Mouse (Mus musculus): ENCODE data around the gene St14.

Gene St14

GRCm38 (mm10) chr9:31126079-31126478 is 5.6 kb downstream of the St14 start:
- DNase-seq (ENCODE audit: low spot score in 2 of 2) = no peak

DNA sequence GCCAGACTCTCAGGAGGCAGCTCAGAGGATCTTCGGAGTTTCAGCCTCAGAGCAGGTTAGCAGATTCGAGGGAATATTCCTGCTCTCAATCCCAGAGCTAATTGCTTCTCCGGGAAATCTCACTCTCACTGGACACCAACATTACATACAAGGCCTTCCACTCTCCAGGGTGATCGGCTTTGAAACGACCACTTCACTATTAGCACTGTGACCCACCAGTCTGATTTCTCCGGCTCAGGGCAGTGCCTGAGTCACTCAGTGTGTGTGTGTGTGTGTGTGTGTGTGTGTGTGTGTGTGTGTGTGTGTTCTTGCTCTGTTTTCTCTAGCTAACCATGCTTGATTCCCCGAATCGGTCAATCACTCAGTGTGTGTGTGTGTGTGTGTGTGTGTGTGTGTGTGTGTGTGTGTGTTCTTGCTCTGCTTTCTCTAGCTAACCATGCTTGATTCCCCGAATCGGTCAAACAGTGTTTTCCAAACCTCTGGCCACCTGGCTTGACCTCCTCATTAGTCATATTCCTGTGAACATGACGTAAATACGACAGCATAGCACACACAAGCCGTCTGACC is 9.1 kb downstream of the St14 start:
- no peak for DNase-seq (ENCODE audit: low spot score in 2 of 2)

GRCm38 (mm10) chr9:31120533-31120915 is 11.1 kb downstream of the St14 start:
- no peak for DNase-seq (ENCODE audit: low spot score in 2 of 2)

- no peak for DNase-seq (ENCODE audit: low spot score in 2 of 2)
Observed at GRCm38 (mm10) chr9:31119882-31120532, 11.6 kb downstream of the St14 start.

- no peak for DNase-seq (ENCODE audit: low spot score in 2 of 2)
Observed at GRCm38 (mm10) chr9:31119405-31119804, 12.2 kb downstream of the St14 start.

- DNase-seq (ENCODE audit: low spot score in 2 of 2) = no peak
Observed at GRCm38 (mm10) chr9:31118520-31119298, 12.9 kb downstream of the St14 start.

DNA sequence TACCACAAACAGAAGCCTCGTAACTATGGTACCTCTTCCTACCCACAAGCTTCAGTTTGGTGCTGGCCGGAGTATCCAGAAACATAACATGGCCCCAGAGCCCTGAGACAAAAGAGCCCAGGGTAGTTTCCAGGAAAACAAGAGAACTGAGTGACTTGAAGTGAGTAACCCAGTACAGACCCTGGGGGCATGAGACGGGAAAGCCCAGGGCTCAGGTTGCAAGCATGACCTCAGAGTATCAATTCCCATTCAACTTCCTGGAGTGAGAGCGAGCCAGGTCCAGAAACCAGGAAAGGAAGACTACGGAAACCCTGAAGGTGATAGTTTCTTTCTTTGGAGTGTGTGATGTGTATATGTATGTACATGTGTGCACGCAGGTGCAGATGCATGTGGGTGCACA is 14.2 kb downstream of the St14 start:
- no peak for DNase-seq (ENCODE audit: low spot score in 2 of 2)

- DNase-seq (ENCODE audit: low spot score in 2 of 2) = no peak
Observed at GRCm38 (mm10) chr9:31117088-31117487, 14.6 kb downstream of the St14 start.

GRCm38 (mm10) chr9:31115586-31115985 is 16.1 kb downstream of the St14 start:
- no peak for DNase-seq (ENCODE audit: low spot score in 2 of 2)

DNA sequence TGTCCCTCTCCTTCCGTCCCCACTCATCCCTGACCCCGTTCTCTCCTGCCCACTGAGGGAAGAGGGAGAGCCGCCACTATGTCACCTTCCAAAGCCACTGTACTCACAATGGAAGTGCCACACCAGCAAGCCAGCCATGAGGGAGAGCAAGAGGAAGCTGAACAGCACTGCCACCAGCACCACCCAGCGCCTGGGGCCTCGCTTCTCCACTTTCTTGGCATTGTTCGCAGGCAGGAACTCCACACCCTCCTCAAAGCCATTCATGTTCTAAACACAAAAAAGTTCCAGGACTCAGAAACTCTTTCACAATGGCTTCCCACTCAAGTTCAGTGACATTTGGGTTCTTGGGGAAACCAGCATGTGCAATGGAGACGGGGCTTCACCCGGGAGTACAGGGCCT is 23.2 kb downstream of the St14 start:
- no peak for DNase-seq (ENCODE audit: low spot score in 2 of 2)

GRCm38 (mm10) chr9:31098118-31098517 is 33.5 kb downstream of the St14 start:
- DNase-seq (ENCODE audit: low spot score in 2 of 2) = no peak

DNA sequence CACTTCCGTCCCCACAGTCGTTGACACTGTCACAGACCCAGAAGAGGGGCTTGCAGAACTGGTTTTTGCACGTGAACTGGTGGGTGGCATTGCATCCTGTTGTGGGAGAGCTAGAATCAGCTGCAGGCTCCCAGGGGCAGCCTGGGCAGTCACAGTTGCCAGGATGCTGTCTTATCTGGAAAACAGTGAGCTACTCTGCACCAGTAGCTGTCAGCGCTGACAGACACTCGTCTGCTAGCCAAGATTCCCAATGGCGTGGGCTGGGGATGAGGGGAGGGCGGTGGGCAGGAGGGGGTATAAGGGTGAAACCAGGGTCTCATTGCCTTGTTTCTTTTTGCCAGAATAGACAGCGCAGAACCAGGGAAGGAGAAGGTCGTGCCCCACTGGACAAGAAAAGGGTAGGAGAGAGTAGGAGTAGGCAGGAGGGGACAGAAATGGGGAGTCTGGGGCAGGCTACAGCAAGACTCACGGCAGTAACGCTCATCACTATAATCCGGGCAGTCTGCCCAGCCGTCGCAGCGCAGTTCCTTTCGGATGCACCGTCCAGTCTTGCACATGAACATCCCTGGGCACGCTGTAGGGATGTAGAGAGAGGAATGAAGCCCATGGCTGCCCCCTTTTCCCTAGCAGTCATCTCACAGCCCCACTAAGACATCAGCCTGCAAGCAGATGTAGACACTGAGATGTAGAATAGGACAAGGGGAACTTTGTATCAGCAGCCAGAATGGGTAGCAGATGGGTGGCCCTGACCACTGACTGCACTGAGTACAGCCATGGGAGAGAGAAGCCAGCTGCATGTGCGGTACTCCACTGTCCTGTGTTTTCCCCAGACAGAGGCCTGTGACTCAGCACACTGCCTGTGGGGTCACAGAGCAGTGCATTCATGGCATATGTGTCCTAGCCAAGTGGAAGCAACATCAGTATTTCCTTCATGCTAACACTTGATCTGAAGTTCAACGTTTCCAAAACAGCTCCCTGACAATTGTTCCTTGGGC is 34.3 kb downstream of the St14 start:
- no peak for DNase-seq (ENCODE audit: low spot score in 2 of 2)

- DNase-seq (ENCODE audit: low spot score in 2 of 2) = no peak
Observed at GRCm38 (mm10) chr9:31092833-31093195, 38.8 kb downstream of the St14 start.

GRCm38 (mm10) chr9:31092111-31092832 is 39.4 kb downstream of the St14 start:
- no peak for DNase-seq (ENCODE audit: low spot score in 2 of 2)

DNA sequence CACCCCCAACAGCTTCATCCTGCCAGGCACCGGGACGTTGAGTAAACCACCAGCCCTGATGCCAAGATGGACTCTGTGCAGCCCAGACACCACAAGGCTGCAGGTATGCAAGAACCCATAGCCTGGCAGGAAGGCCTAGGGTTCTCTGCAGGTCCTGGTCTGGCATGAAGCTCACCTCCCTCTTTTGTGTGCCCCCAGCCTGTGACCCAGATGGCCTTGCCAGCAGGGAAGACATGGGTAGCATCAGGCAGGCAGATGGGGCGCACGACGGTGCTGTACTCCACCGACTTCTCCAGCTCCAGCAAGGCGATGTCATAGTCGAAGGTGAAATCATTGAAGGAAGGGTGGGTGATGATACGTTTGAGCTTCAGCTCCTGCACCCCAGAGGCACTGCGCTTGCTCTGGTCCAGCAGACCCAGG is 40.5 kb downstream of the St14 start:
- no peak for DNase-seq (ENCODE audit: low spot score in 2 of 2)

DNA sequence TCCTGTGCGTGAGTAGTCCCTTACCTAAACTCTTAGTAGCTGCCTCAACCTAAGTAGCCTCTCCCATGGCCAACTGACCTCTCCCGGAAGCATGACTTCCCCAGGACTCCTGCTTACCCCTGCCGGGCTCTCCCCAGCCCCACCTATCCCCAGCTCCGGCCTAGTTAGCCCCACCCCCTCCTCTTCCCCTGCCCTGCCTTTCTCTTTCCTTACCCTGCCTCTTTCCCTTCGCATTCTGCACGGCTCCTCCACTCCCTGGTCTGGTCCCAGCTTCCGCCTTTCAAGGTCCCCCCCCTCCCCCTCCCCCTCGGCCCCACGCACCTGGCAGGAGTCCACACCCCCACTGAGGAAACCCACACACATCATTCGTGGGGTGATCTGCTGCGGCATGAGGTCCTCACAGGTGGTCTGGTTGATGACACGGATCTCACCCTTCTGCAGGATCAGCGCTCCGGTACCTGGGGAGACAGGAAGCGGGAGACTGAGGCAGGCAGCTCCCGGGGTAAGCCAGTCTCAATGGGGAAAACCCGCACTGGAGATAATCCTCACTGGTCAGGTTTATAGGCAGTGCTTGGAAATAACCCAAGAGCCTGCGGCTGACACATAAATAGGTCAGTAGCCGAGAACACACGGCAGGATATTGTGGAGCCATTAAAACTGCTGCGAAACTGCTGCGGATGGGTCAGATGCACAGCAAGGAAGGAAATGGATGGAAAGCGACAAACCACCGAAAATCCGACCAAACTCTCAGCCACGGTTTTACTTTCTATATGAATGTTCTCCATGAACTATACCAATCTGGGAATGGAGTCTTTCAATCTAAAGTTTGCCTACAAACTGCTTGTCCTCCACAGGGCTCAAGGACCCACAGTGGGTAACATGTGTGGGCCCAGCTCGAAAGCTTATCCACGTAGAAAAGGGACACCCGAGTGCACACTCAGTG is 41.3 kb downstream of the St14 start:
- DNase-seq (ENCODE audit: low spot score in 2 of 2) = no peak

GRCm38 (mm10) chr9:31089541-31089940 is 42.1 kb downstream of the St14 start:
- DNase-seq (ENCODE audit: low spot score in 2 of 2) = no peak

DNA sequence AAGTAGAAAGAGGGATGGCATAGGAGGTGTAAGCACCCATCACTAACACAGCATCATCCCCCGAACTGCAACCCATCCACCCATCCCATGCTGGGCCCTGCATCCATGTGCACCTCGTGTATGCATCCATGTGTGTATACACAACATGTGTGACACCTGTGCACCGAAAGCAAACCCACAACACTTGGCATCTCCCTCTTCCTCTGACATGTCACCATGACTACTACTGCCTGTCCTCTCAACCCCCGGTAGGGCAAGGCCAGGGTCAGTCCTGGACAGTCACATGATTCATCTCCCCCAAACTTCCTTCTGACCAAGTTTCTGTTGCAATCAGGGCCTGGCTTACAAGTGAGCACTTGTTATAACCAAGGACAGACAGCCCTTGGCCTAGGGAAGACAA is 42.8 kb downstream of the St14 start:
- no peak for DNase-seq (ENCODE audit: low spot score in 2 of 2)

GRCm38 (mm10) chr9:31088116-31088515 is 43.5 kb downstream of the St14 start:
- no peak for DNase-seq (ENCODE audit: low spot score in 2 of 2)

DNA sequence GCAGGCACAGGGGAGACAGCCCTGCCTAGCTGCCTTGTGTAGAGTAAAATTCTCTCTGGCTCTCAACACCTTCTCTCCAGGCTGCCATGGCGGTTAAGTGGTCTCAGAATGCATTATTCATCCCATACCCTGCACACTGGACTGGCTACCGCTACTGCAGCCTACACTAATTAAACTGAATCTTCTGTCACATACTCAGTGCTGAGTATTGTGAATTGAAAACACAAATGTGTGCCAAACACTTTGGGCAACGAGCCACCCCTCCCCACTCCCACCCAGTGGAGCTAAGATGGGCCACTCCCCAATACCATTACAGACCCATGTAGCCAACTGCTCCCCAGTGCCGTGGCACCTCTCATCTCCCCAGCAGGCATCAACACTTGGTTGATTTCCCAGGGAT is 44.2 kb downstream of the St14 start:
- DNase-seq (ENCODE audit: low spot score in 2 of 2) = no peak

All from spleen, postnatal 14 days (tissue).